Mouse (Mus musculus): ENCODE data around the gene Csad. TPM values are rescaled to one million over a fixed set of nuclear protein-coding genes. Genes with fewer than 3 reads are reported as not detected.

The Csad gene
- polyA plus RNA-seq, 1 experiment from 2014 or later: 33.3 TPM

DNA sequence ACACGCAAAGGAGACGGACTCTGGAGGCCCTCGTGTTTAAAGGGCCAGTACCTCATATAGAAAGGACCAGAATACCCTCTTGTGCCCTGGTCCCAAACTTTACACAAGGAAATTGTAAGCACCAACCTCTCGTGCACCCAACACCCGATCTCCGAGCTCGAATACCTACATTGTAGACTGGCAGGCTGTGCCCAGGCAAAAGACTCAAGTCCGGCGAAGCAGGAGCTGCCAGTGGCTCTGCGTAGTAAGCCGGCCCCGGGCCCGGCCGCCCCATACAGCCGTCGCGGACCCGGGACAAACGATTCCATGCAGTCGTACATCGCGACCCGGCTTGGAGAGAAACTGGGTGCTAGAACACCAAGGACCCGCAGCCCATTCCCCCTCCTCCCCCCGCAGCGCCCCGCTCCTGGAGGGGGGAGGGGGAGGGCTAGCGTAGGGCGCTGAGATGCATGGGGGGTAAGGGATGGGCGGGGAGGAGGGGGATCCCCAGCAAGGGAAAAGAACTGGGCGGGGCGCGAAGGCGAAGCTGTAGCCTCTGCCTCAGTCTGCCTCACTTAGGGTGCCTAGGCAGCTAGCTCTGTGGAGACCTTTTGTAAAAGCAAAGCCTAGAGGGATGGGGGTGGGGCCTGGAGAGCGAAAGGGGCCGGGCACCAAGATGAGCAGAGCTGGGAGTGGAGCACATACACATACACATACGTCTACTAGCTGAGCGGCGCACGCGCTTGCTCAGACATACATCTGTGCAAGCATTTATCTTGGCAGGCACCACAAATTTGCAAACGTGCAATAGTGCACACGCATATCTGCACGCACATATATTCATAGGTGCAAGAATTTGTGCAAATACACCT is 41.6 kb upstream of the Csad start:
- Histone ChIP-seq H3K27me3 (ENCODE audit: control insufficient read depth, insufficient read depth, low read length) (peaks cover 66% of the 10 kb centered on the region), H3K4me3 (replicated peaks; ENCODE audit: low read length) (peak overlapping the region; percentile 48), H3K9ac (peak overlapping the region; percentile 67), H3K4me1 (replicated peaks; ENCODE audit: control insufficient read depth, insufficient read depth, low read length) (peaks cover 38% of the 10 kb centered on the region; the same call in 1 of the 2 replicates), H3K9me3 (ENCODE audit: control insufficient read depth, low read length) (no peaks in the 10 kb centered on the region), H3K36me3 (replicated peaks; ENCODE audit: control insufficient read depth, insufficient read depth) (no peaks in the 10 kb centered on the region), H3K27ac (peak overlapping the region; percentile 84), H3K4me2 (replicated peaks) (peak overlapping the region; percentile 98)
- DNase-seq (ENCODE audit: low spot score): peak; percentile 69
- WGBS: under 1% methylated on average over 37 of the region's 44 CpGs
- peak; percentile 81 for ATAC-seq (ENCODE audit: low FRiP score)

DNA sequence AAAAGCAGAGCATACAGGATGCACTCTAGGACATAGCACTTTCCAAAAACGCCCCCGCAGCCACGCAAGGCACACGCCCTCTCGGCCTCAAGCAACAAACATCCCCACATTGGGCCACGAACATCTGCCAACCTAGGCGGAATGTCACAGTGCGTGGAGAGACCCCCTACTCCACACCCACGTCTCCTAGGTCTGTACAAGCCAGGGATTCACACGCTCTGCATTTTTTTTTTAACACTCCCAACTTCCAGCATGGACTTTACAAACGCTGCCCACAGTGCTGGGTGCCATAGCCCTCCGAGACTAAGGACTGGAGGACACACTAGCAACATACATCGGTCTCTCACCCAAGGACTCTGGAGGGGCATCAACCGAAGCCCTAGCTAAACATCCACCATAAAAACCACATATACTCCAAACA is 40.9 kb upstream of the Csad start:
- Histone ChIP-seq H3K9me3 (ENCODE audit: control insufficient read depth, low read length) (no peaks in the 10 kb centered on the region), H3K4me1 (replicated peaks; ENCODE audit: control insufficient read depth, insufficient read depth, low read length) (peaks cover 38% of the 10 kb centered on the region; the same call in 1 of the 2 replicates), H3K4me2 (replicated peaks) (peak overlapping the region; percentile 98), H3K36me3 (replicated peaks; ENCODE audit: control insufficient read depth, insufficient read depth) (no peaks in the 10 kb centered on the region), H3K9ac (peak overlapping the region; percentile 67), H3K27me3 (ENCODE audit: control insufficient read depth, insufficient read depth, low read length) (peaks cover 66% of the 10 kb centered on the region), H3K27ac (no peak overlapping the region), H3K4me3 (replicated peaks; ENCODE audit: low read length) (peak overlapping the region; percentile 48)
- DNase-seq (ENCODE audit: low spot score): no peak
- WGBS: 4% methylated on average over 14 of the region's 14 CpGs
- no peak for ATAC-seq (ENCODE audit: low FRiP score)

DNA sequence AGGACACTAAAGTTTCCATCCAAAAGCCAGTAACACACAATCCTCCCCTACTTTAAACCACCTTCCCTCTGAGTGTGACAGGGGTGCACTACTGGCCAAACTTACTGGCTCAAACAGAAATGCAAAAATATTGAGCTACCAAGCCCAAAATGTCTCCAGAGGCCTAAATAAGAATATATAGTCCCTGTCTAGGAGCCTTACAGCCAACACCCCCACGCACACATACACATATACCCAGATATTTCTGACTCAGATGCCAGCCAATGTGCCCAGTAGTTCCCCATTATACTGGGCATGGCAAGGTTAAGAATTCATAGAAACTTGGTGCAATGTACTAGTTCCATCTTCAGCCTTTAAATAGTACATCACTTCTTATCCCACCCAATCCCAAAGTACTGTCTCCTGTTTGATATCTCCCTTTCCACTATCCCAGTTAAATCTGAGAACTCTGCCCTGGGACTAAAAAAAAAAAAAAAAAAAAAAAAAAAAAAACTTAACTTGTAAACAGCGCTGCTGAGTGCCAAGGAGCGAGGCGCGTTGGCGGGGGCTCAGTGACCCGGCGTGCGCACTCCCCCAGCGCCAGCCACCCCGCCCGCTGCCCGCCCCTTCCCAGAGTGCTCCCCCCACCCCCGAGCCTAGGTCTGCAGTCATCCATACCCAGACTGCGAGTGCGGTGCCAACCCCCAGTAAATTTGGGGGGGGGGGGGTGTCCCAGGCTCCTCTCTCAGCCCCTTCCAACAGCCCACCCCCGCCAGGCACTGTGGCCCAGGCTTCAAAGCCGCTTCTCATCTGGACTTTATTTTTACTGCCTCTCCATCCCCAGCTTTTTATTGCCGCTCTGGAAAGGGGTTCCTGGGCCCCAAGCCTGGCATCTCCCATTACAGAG is 40.0 kb upstream of the Csad start:
- H3K9ac ChIP-seq: peak overlapping the region; percentile 39
- H3K27me3 ChIP-seq (ENCODE audit: control insufficient read depth, insufficient read depth, low read length): peaks cover 61% of the 10 kb centered on the region
- no peaks in the 10 kb centered on the region for H3K9me3 ChIP-seq (ENCODE audit: control insufficient read depth, low read length)
- ATAC-seq (ENCODE audit: low FRiP score) (no peak), DNase-seq (ENCODE audit: low spot score) (no peak)
- 8% methylated on average over 19 of the region's 19 CpGs for WGBS
- peak overlapping the region; percentile 98 for H3K4me2 ChIP-seq (replicated peaks)
- H3K36me3 ChIP-seq (replicated peaks; ENCODE audit: control insufficient read depth, insufficient read depth): no peaks in the 10 kb centered on the region
- peaks cover 38% of the 10 kb centered on the region; the same call in 1 of the 2 replicates for H3K4me1 ChIP-seq (replicated peaks; ENCODE audit: control insufficient read depth, insufficient read depth, low read length)
- 0 out of 2 replicates have a peak overlapping the region, but pooled peaks have one; percentile 14 for H3K27ac ChIP-seq
- peak overlapping the region; percentile 48 for H3K4me3 ChIP-seq (replicated peaks; ENCODE audit: low read length)

DNA sequence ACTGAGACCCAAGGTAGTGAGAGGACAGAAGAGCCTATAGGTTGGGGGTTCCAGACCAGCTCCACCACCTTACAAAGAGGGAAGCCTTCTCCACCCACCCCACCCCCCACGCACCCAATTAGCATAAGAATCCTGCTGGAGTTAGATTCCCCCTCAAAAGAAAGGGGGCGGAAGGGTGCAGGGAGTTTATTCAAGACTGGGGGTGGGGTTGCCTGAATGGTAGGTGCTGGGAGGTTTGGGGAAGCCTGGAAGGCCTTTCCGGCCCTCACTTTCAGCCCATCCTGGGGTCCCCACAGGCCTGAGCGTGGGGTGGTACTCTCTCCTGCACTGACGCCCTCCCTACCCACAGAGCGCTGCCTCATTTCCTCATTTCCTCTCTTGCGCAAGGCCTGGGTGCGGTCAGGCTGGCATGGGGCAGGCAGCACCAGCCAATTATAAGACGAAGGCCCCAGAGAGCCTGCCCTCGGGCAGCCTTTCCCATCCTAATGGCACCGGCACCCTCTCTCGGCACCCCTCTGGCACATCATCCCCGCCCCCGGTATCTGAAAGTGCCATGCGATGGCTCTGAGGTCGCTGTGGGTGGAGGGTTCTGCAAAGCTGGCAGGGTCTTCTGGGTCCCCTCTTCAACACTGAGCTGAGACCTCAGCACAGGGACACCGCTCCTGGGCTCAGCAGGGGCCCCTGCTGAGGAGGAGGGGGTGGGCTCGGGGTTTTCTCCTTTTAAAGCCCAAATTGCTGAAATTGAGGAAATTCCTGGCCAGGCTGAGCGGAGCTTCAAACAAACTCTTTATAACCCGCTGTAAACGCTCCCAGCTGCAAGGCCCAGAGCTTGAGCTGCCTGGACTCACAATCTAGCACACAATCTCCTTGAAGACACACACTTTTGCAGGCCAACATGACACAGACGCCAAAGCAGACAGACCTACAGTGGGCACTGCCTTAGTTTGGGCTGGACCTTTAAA is 39.0 kb upstream of the Csad start:
- 14% methylated on average over 22 of the region's 22 CpGs for WGBS
- peaks cover 38% of the 10 kb centered on the region; the same call in 1 of the 2 replicates for H3K4me1 ChIP-seq (replicated peaks; ENCODE audit: control insufficient read depth, insufficient read depth, low read length)
- 0 out of 2 replicates have a peak overlapping the region, but pooled peaks have one; percentile 14 for H3K27ac ChIP-seq
- no peaks in the 10 kb centered on the region for H3K9me3 ChIP-seq (ENCODE audit: control insufficient read depth, low read length)
- DNase-seq (ENCODE audit: low spot score) (no peak), ATAC-seq (ENCODE audit: low FRiP score) (no peak)
- H3K9ac ChIP-seq: peak overlapping the region; percentile 39; the same call in 1 of the 2 replicates
- peak overlapping the region; percentile 98 for H3K4me2 ChIP-seq (replicated peaks)
- H3K36me3 ChIP-seq (replicated peaks; ENCODE audit: control insufficient read depth, insufficient read depth): no peaks in the 10 kb centered on the region
- H3K27me3 ChIP-seq (ENCODE audit: control insufficient read depth, insufficient read depth, low read length): peaks cover 50% of the 10 kb centered on the region
- H3K4me3 ChIP-seq (replicated peaks; ENCODE audit: low read length): peak overlapping the region; percentile 5; the same call in 1 of the 2 replicates

DNA sequence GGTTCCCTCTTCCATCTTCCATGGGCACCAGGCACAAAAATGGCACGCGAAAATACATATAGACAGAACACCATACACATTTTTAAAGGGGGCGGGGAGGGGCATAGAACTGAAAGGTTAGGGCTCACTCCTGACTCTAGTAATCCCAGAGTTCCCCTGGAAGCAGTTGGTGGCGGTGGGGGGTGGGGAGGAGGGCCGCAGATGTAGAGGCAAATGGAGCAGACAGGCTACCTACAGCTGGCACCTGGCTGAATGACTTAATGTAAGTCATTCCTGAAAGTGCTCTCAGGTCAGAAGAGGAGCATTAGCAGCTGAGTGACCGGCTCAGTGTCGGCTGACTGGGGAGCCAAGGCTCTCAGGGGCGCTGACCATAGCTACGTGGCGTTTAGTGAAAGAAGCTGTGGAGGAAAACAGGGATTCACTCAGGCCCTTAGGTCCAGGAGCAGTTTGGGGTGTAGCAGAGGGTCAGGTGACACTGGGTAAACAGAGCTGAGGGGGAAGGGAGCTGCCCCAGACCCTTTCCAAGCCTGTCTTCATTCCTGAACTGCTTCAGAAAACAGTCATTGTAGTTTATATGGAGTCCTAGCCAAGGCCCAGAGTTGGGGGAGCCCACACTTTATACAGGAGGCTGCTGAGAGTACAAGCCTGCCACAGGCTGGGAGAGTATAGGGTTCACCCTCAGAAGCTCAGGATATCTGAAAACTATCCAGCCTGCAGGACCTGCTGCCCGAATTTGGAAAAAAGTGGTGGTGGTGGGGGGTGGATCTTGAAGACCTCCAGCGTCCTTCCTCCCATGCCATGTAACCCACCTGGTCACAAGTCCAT is 38.1 kb upstream of the Csad start:
- ATAC-seq (ENCODE audit: low FRiP score): no peak
- peaks cover 41% of the 10 kb centered on the region for H3K27me3 ChIP-seq (ENCODE audit: control insufficient read depth, insufficient read depth, low read length)
- H3K27ac ChIP-seq: no peak overlapping the region
- no peaks in the 10 kb centered on the region for H3K36me3 ChIP-seq (replicated peaks; ENCODE audit: control insufficient read depth, insufficient read depth)
- H3K4me1 ChIP-seq (replicated peaks; ENCODE audit: control insufficient read depth, insufficient read depth, low read length): peaks cover 36% of the 10 kb centered on the region; the same call in 1 of the 2 replicates
- H3K9me3 ChIP-seq (ENCODE audit: control insufficient read depth, low read length): no peaks in the 10 kb centered on the region
- no peak for DNase-seq (ENCODE audit: low spot score)
- 32% methylated on average over 12 of the region's 12 CpGs for WGBS
- H3K4me3 ChIP-seq (replicated peaks; ENCODE audit: low read length): no peak overlapping the region
- H3K9ac ChIP-seq: no peak overlapping the region
- 0 out of 2 replicates have a peak overlapping the region, but pooled peaks have one; percentile 98 for H3K4me2 ChIP-seq (replicated peaks)

DNA sequence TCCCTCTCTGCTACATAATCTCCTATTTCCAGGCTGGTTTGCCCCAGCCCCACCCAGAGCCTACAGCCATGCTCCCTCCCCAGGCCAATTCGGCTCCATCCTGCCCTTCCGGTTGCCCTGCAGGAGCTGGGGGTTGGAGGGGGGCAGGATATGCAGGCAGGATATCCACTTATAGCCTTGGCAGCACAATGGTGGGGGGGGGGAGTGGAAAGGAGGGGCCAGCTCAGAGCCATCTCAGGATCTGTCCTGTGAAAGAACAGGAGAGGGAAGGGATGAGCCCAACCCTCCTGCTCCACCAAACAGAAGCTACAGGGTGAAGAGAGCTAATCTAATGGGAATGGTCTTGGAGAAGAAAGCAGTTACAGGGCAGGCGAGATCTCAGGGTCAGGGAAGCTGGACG is 36.1 kb upstream of the Csad start:
- Histone ChIP-seq H3K4me2 (replicated peaks) (no peak overlapping the region), H3K4me3 (replicated peaks; ENCODE audit: low read length) (no peak overlapping the region), H3K9me3 (ENCODE audit: control insufficient read depth, low read length) (no peaks in the 10 kb centered on the region), H3K27me3 (ENCODE audit: control insufficient read depth, insufficient read depth, low read length) (peaks cover 37% of the 10 kb centered on the region), H3K27ac (no peak overlapping the region), H3K36me3 (replicated peaks; ENCODE audit: control insufficient read depth, insufficient read depth) (no peaks in the 10 kb centered on the region), H3K4me1 (replicated peaks; ENCODE audit: control insufficient read depth, insufficient read depth, low read length) (peaks cover 22% of the 10 kb centered on the region; the same call in 1 of the 2 replicates), H3K9ac (no peak overlapping the region)
- ATAC-seq (ENCODE audit: low FRiP score) (no peak), DNase-seq (ENCODE audit: low spot score) (no peak)
- 85% methylated on average over 4 of the region's 4 CpGs for WGBS

DNA sequence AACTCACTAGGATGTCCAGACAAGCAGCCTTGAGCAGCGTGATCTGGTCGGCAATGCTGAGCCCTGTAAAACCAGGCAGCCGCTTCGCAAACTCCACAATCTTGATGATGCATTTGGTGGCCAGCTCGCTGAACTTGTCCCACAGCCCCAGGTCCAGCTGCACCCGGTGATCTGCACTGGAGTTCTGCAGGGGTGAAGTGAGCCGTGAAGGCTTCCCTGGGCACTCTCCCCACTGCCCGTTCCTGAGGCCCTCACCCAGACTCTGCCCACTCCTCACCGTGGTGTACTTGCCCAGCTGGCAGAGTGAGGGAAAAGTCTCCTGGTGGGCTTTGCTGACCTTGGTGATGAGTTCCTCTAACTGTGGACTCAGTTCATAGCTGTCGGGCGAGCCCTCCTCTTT is 35.3 kb upstream of the Csad start:
- Histone ChIP-seq H3K9me3 (ENCODE audit: control insufficient read depth, low read length) (no peaks in the 10 kb centered on the region), H3K36me3 (replicated peaks; ENCODE audit: control insufficient read depth, insufficient read depth) (no peaks in the 10 kb centered on the region), H3K4me1 (replicated peaks; ENCODE audit: control insufficient read depth, insufficient read depth, low read length) (peaks cover 15% of the 10 kb centered on the region; the same call in 1 of the 2 replicates), H3K4me2 (replicated peaks) (no peak overlapping the region), H3K4me3 (replicated peaks; ENCODE audit: low read length) (no peak overlapping the region), H3K9ac (no peak overlapping the region), H3K27ac (no peak overlapping the region), H3K27me3 (ENCODE audit: control insufficient read depth, insufficient read depth, low read length) (peaks cover 31% of the 10 kb centered on the region)
- 74% methylated on average over 11 of the region's 11 CpGs for WGBS
- ATAC-seq (ENCODE audit: low FRiP score) (no peak), DNase-seq (ENCODE audit: low spot score) (no peak)

DNA sequence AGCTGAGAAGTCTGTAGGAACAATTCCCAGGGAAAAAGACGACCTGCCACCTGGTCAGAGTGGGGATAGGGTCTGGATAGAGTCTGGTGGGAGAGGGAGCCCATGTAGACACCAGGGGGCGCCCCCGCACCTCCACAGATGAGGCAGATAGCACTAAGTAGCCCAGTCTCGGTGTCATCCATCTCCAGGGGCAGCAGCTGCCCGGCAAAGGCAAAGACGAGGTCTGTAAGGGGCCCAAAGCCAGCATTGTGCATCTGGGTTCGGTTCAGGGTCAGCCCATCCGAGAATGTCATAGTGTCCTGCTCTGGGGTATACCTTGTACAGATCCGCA is 34.7 kb upstream of the Csad start:
- no peaks in the 10 kb centered on the region for H3K36me3 ChIP-seq (replicated peaks; ENCODE audit: control insufficient read depth, insufficient read depth)
- no peak overlapping the region for H3K4me2 ChIP-seq (replicated peaks)
- H3K4me3 ChIP-seq (replicated peaks; ENCODE audit: low read length): no peak overlapping the region
- peaks cover 25% of the 10 kb centered on the region for H3K27me3 ChIP-seq (ENCODE audit: control insufficient read depth, insufficient read depth, low read length)
- no peak overlapping the region for H3K27ac ChIP-seq
- peak; percentile 74; the same call in 1 of the 2 replicates for ATAC-seq (ENCODE audit: low FRiP score)
- H3K9me3 ChIP-seq (ENCODE audit: control insufficient read depth, low read length): no peaks in the 10 kb centered on the region
- DNase-seq (ENCODE audit: low spot score): peak; percentile 77
- peaks cover 9% of the 10 kb centered on the region; the same call in 1 of the 2 replicates for H3K4me1 ChIP-seq (replicated peaks; ENCODE audit: control insufficient read depth, insufficient read depth, low read length)
- H3K9ac ChIP-seq: no peak overlapping the region
- WGBS: 9% methylated on average over 9 of the region's 9 CpGs
